Mouse (Mus musculus): Measurements from ENCODE around the gene Bcl7a. TPM values are rescaled to one million over a fixed set of nuclear protein-coding genes. Genes with fewer than 3 reads are reported as not detected.

Gene Bcl7a
- total RNA-seq, 2 experiments from 2014 or later, result 21.0 to 25.3 TPM

- peak; percentile 37 for DNase-seq
Measured at GRCm38 (mm10) chr5:123416566-123417518, 73.2 kb downstream of the Bcl7a start.

- no peak for DNase-seq
Measured at GRCm38 (mm10) chr5:123423885-123424284, 80.3 kb downstream of the Bcl7a start.

Other genes with a start within 250 kb of the Bcl7a start
- 1 to 10 TPM in 1 of 2 experiments, under 1 TPM in 1; 0.68 to 1.4 TPM for gene Rhof, start 211.1 kb upstream of the Bcl7a start, total RNA-seq (2021)
- 10 to 100 TPM; 11.0 to 17.1 TPM for gene Setd1b, start 201.6 kb upstream of the Bcl7a start, total RNA-seq (2021)
- 10 to 100 TPM; 19.6 to 20.0 TPM for gene Psmd9, start 174.4 kb upstream of the Bcl7a start, total RNA-seq (2021)
- under 1 TPM in 1 of 2 experiments, not detected in 1; 0.61 TPM for gene Hpd, start 161.1 kb upstream of the Bcl7a start, total RNA-seq (2021)
- gene Wdr66, start 91.7 kb upstream of the Bcl7a start, total RNA-seq (2021), result 1 to 10 TPM; 2.3 to 2.5 TPM
- 10 to 100 TPM; 57.4 to 57.6 TPM for gene Mlxip, start 51.0 kb downstream of the Bcl7a start, total RNA-seq (2021)
- not detected for gene Lrrc43, start 145.5 kb downstream of the Bcl7a start, total RNA-seq (2021)
- gene Il31, start 145.7 kb downstream of the Bcl7a start, total RNA-seq (2021), result not detected
- not detected for gene B3gnt4, start 166.6 kb downstream of the Bcl7a start, total RNA-seq (2021)
- 10 to 100 TPM; 36.9 to 38.8 TPM for gene Diablo, start 180.3 kb downstream of the Bcl7a start, total RNA-seq (2021)
- 1 to 10 TPM in 1 of 2 experiments, not detected in 1; 1.1 TPM for gene Gm49027, start 181.7 kb downstream of the Bcl7a start, total RNA-seq (2021)
- gene Vps33a, start 229.2 kb downstream of the Bcl7a start, total RNA-seq (2021), result 10 to 100 TPM; 23.3 to 26.6 TPM

Data from gastrocnemius, postnatal 10 days (tissue).